Mouse (Mus musculus): ENCODE results near the gene Fam135a.
"Not testable (repeated sequence)": the region's sequence is repeated elsewhere in the genome, so short reads cannot be mapped to it uniquely, and the experiment has no call there.

The Fam135a gene

DNA sequence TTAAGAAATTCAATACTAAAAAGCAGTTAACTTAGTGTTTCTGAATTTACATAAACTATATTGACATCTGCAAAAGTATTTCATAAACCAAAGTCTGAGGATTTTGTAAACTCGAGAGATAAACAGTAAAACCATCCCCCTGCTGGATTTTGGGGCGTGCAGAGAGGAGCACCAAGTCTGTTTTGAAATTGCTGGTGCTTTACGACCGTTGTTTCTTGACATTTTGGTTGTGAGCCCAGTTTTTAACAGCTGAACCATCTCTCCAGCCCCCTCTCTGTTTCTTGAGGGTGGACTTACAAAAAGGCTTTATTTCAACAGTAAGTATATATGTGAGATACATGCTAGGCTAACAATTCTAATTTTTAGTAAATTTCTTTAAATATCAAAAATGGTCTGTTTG lies 33.4 kb downstream of the Fam135a start:
- DNase-seq, result no peak

- no peak for DNase-seq
Observed at GRCm38 (mm10) chr1:24055706-24056105, 44.4 kb downstream of the Fam135a start.

DNA sequence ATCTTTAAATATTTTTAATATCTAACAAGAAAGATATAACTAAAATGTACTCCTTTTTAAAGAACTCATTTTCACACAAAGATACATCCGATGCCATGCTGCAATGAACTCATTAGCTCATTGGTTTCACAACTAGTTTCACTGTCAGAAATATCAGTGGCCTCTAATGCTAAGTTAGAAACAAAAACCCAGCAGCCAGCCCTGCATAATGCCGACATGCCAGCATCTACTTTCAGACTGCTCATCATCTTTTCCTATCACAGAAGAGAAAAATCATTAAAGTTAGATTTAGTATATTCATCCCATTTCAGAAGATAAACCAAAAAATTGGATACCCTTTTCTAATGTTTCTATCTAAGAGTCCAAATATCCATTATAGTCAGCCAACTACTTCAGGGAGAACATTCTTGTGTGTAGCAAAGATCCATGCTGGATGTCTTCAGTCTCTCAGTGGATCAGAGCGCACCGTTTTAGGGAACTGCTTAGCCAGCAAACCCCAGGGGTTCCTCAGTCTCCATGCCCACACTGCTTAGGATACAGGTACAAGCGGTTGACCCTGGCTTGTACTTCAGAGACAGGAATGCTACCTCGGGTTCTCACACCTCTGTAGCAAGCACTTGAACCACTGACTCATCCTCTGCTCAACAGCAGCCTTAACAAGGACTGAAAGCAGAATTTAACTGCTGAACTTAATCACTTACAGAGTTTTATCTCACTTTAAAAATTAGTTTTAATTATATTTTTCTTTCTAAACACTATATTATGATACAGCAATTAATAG lies 53.2 kb downstream of the Fam135a start:
- no peak for DNase-seq

DNA sequence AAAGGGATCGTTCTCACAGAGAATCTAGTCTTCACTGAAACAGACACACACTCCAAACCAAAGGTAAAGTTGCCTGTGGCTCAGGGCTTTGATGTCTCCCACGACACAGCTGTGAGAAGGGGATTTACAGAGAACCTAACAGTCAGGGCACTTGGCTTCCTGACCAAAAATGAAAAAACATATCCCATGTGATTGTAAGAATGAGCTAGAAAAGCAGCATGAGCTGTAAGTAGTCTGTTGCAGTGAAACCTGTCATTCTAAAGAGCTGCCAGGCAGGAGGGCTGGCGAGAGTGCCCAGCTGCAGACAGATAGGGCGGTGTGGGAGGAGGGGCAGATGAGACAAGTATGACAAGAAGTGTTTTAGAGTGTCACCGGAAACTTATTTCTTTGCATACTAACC lies 54.5 kb downstream of the Fam135a start:
- DNase-seq, result no peak

- DNase-seq, result no peak
Observed at GRCm38 (mm10) chr1:24043007-24043406, 57.1 kb downstream of the Fam135a start.

GRCm38 (mm10) chr1:24033759-24034423 lies 66.2 kb downstream of the Fam135a start:
- no peak for DNase-seq

- DNase-seq, result peak; percentile 14
Observed at GRCm38 (mm10) chr1:24010821-24011220, 89.3 kb downstream of the Fam135a start.

GRCm38 (mm10) chr1:24010016-24010415 lies 90.1 kb downstream of the Fam135a start:
- DNase-seq, result no peak

DNA sequence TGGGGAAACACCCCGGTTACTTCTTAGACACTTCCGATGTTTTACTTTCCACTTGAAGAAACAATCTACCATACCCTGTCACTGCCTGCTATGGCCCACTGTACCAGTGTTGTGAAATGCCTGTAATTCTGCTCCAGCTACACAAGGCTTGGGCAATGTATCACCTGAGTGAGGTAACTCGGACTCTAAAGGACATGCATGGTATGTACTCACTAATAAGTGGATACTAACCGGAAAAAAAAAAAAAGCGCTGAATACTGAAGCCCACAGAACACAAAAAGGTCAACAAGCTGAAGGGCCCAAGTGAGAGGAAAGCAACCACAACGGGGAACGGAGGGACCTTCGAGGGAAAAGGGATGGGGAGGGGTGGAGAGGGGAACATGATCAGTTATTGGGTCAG lies 92.5 kb downstream of the Fam135a start:
- no peak for DNase-seq

DNA sequence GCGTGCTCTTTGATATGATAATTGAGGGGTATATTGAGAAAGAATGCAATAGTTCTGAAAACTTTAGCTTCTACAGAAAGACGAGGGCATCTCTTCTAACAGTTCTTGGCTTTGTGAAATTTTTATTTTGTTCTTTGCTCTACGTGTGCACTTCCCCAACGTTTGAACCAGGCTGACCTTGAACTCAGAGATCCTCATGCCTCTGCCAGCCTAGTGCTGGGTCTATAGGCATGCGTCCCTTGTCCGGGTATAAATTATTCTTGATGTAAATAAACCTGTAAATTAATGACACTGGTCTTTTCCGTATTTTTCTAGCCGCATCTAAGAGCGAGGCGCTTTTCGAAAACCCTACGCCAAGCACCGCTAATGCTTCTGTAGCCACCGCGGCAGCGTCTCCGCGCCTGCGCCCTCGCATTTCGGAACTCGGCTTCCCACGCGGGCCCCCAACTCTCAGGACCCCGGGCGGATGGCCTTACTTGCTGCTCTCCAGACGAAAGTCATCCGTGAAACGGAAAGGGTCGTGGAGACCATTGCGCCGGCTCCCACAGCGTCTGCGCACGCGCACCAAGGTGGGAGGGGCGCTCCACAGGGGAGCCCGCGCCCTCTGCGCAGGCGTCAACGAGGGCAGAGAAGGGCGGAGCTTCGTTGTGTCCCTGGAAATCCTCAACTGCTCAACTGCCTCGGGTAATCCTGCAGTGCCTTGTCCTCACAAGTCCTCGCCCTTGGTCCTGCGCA lies 94.9 kb downstream of the Fam135a start, which contains the start of gene Sdhaf4:
Gene Sdhaf4, minus strand, starts transcription at position 587 of the 735 bp plus-strand sequence.
- peak; percentile 93 for DNase-seq

- no peak for DNase-seq
Observed at GRCm38 (mm10) chr1:23999318-23999717, 100.8 kb downstream of the Fam135a start.

GRCm38 (mm10) chr1:23998866-23999265 lies 101.3 kb downstream of the Fam135a start:
- no peak for DNase-seq

GRCm38 (mm10) chr1:23998120-23998810 lies 101.9 kb downstream of the Fam135a start:
- no peak for DNase-seq

DNA sequence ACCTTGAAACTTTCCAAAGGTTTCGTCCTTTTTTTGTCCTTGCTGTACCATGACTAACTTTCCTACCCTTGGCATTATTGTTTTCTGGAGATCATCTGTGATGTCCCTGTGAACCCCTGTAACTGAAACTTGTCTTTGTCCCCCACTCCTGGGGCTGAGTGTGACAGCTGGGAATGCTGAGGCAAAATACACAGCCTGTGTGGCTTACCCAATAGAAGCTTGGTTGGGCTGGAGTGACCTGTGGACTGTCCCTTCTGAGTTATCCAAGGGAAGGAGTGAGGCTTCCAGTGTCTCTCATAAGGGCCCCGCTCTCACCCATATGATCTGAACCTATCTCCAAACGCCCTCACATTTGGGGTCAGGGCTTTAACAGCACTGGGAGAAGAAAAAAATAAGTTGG lies 102.6 kb downstream of the Fam135a start:
- DNase-seq, result no peak

DNA sequence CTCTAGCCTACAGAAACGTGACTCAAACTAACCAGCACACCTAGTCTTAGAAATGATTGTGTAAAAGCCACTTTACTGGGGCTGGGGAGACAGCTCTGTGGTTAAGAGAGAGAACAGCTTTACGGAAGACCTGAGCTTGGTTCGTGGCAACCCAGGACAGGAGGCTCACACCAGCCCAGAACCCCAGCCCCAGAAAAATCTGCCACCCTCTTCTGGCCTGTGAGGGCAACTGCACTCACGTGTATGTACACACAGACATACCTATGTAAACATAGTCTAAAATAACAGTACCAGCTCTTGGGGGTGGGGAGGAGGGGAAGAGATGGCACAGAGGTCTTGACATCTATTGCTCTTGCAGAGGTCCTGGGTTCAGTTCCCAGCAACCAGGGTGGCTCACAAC lies 104.7 kb downstream of the Fam135a start:
- no peak for DNase-seq

- no peak for DNase-seq
Observed at GRCm38 (mm10) chr1:23983118-23983517, 117.0 kb downstream of the Fam135a start.

DNA sequence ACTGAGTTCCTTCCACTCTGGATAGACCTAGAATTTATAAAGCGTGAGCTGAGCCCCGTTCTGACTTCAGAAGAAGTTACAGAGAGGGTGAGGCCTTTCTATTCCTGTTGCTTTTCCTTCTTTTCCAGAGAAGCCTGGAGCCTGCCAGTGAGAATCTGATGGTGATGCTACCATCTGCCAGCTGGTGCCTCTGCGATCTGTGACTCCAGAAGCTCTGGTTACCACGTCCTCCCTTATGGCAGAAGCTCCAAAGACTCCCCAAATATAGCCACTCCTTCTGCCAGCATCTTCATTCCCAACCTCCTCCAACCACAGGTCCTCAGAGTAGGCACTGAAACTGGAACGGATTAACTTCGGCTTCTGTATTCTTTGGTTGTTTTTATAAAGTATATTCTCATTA lies 121.9 kb downstream of the Fam135a start:
- DNase-seq, result no peak

GRCm38 (mm10) chr1:23971159-23971558 lies 129.0 kb downstream of the Fam135a start:
- DNase-seq, result not testable (repeated sequence)

GRCm38 (mm10) chr1:23968027-23968725 lies 132.0 kb downstream of the Fam135a start:
- no peak for DNase-seq

DNA sequence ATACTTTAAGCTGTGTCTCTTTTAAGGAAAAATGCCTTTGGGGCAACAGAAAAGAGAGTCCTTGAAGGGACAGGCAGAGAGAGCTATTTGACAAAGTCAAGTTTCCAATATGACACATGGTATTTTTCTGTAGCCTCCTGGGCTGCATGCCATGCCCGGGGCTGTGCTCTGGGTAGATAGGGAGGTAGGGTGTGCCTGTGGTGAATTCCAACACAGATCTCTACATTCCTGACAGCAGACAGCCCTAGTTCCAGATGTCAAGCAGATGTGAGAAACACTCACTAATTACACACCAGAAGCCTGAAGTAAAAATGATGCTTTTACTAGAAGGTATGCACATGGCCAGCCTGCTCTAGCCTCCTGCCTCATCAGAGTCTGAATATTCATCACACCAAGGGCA lies 133.9 kb downstream of the Fam135a start:
- no peak for DNase-seq

Measured in kidney, adult 9 months (tissue).